Mouse (Mus musculus) cerebellum, adult 2 months (tissue): ENCODE measurements around the gene Upk1a.

Experiments used
- CTCF ChIP-seq: fragments of 200-500 bp; IDR thresholded peaks from 2 replicates; pipeline ENCODE4 v1.5.1; 2011; ENCODE audit warnings: low read depth, mild to moderate bottlenecking, control low read depth, low read length, moderate library complexity, borderline replicate concordance; ENCODE audit not compliant: insufficient read depth
- POLR2A ChIP-seq: fragments of 200-500 bp; IDR thresholded peaks from 2 replicates; pipeline ENCODE4 v1.6.1; 2011; ENCODE audit warnings: low read length, control low read depth, borderline replicate concordance; ENCODE audit not compliant: insufficient read depth

DNA sequence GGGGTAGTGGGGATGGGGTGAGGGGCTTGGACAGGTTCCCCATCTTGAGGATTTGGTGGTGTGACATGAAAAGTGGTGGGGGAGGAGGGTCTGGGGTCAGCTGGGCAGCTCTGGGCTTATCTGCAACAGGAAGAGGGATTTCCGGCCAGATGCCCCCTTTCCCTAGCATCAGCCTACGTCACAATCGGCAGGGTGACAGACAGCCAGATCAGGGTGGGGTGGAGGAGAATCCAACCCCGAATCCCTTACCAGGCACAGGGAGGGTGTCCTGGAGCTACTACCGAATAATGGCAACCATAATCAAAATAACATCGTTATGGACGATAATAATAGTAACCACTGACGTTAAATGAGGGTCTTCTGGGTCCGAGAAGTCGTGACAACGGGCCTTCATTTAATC lies 23.7 kb upstream of the Upk1a start:
- TF ChIP-seq CTCF (no peak), POLR2A (no peak)
